Mouse (Mus musculus) stomach, postnatal 0 days (tissue): ENCODE measurements at regions not wholly inside any gene's neighbourhood (a gene's known extent, or its start where the extent isn't known, plus 50 kb on each side); places are given as distances from the start of the nearest gene placed in this dataset.

Experiments
- ATAC-seq: fragments of 200-750 bp; cut with Nextera tagmentation; 2 replicates; pipeline ENCODE4 v1.8.0; 2017; ENCODE audit not compliant: low FRiP score, low TSS enrichment
- DNase-seq: peaks from one replicate; pipeline ENCODE4 v3.0.0-alpha.2; 2016; ENCODE audit warnings: low spot score
- H3K27ac ChIP-seq: fragments of 300-500 bp; sonication (generic); replicated peaks from 2 replicates; pipeline ENCODE4 v1.5.1; 2014; ENCODE audit warnings: mild to moderate bottlenecking, control low read depth
- H3K27me3 ChIP-seq: fragments of 300-500 bp; sonication (generic); 2 replicates; pipeline ENCODE4 v1.6.1; 2014; ENCODE audit warnings: low read length; ENCODE audit not compliant: control insufficient read depth, insufficient read depth
- H3K36me3 ChIP-seq: fragments of 300-500 bp; sonication (generic); 2 replicates; pipeline ENCODE4 v1.6.1; 2014; ENCODE audit warnings: low read length, mixed read lengths; ENCODE audit not compliant: control insufficient read depth, insufficient read depth
- H3K4me1 ChIP-seq: fragments of 300-500 bp; sonication (generic); replicated peaks from 2 replicates; pipeline ENCODE4 v1.6.1; 2014; ENCODE audit warnings: antibody characterized with exemption; ENCODE audit not compliant: control insufficient read depth, insufficient read depth
- H3K4me2 ChIP-seq: fragments of 300-500 bp; sonication (generic); replicated peaks from 2 replicates; pipeline ENCODE4 v1.6.1; 2014; ENCODE audit warnings: low read depth, mild to moderate bottlenecking, control low read depth, moderate library complexity
- H3K4me3 ChIP-seq: fragments of 300-500 bp; sonication (generic); 2 replicates; pipeline ENCODE4 v1.5.1; 2014; ENCODE audit warnings: low read depth, low read length, control low read depth
- H3K9ac ChIP-seq: fragments of 300-500 bp; sonication (generic); 2 replicates; pipeline ENCODE4 v1.6.1; 2014; ENCODE audit warnings: mild to moderate bottlenecking, low read length, control low read depth, mixed read lengths
- H3K9me3 ChIP-seq: fragments of 300-500 bp; sonication (generic); 2 replicates; pipeline ENCODE4 v1.6.1; 2016; ENCODE audit warnings: low read length; ENCODE audit not compliant: control insufficient read depth
- CTCF ChIP-seq: IDR thresholded peaks from 2 replicates; pipeline ENCODE4 v1.5.1; 2016; ENCODE audit warnings: antibody characterized with exemption, low read depth, mild to moderate bottlenecking, moderate library complexity
- EP300 ChIP-seq: optimal IDR thresholded peaks from 2 replicates; pipeline ENCODE3; 2016; ENCODE audit warnings: antibody characterized with exemption
- WGBS: fragments of 180-500 bp; shearing (Covaris S2); extraction: QIAGEN DNeasy Blood & Tissue Kit; methylation state at CpG from one replicate; pipeline ENCODE4 v1.1.7; 2014; 5-methylcytosine and 5-hydroxymethylcytosine counted together

GRCm38 (mm10) chr9:41264485-41264884 is 103.0 kb upstream of the Ubash3b start:
- no peak for TF ChIP-seq EP300
- no peak for TF ChIP-seq CTCF
- no peak for DNase-seq
- Histone ChIP-seq H3K9me3 (no peaks in the 10 kb centered on the region), H3K4me2 (no peak overlapping the region), H3K4me3 (no peak overlapping the region), H3K4me1 (no peaks in the 10 kb centered on the region), H3K36me3 (no peaks in the 10 kb centered on the region), H3K27me3 (no peaks in the 10 kb centered on the region), H3K9ac (no peak overlapping the region), H3K27ac (no peak overlapping the region)
- ATAC-seq, result no peak
- WGBS, result 58% methylated on average over 6 of the region's 6 CpGs

- H3K4me3 ChIP-seq, result no peak overlapping the region
- H3K4me1 ChIP-seq, result no peaks in the 10 kb centered on the region
- H3K36me3 ChIP-seq, result no peaks in the 10 kb centered on the region
- 59% methylated on average over 1 of the region's 1 CpGs for WGBS
- no peaks in the 10 kb centered on the region for H3K9me3 ChIP-seq
- ATAC-seq (no peak), DNase-seq (no peak)
- H3K27ac ChIP-seq, result no peak overlapping the region
- TF ChIP-seq CTCF, result no peak
- no peak for TF ChIP-seq EP300
- H3K27me3 ChIP-seq, result no peaks in the 10 kb centered on the region
- H3K9ac ChIP-seq, result no peak overlapping the region
- no peak overlapping the region for H3K4me2 ChIP-seq
Measured at GRCm38 (mm10) chr9:41257244-41257643, 95.7 kb upstream of the Ubash3b start.

GRCm38 (mm10) chr9:41242372-41242771 is 80.9 kb upstream of the Ubash3b start:
- TF ChIP-seq CTCF (peak; percentile 19; the same call in 1 of the 2 replicates), EP300 (no peak)
- no peak overlapping the region for H3K4me3 ChIP-seq
- no peaks in the 10 kb centered on the region for H3K4me1 ChIP-seq
- H3K4me2 ChIP-seq, result no peak overlapping the region
- H3K9me3 ChIP-seq, result no peaks in the 10 kb centered on the region
- no peak overlapping the region for H3K27ac ChIP-seq
- 77% methylated on average over 7 of the region's 7 CpGs for WGBS
- H3K27me3 ChIP-seq, result no peaks in the 10 kb centered on the region
- H3K36me3 ChIP-seq, result no peaks in the 10 kb centered on the region
- H3K9ac ChIP-seq, result no peak overlapping the region
- ATAC-seq, result no peak
- DNase-seq, result no peak

- no peaks in the 10 kb centered on the region for H3K27me3 ChIP-seq
- H3K9ac ChIP-seq, result no peak overlapping the region
- 74% methylated on average over 5 of the region's 5 CpGs for WGBS
- H3K27ac ChIP-seq, result no peak overlapping the region
- H3K4me2 ChIP-seq, result no peak overlapping the region
- DNase-seq, result no peak
- H3K36me3 ChIP-seq, result no peaks in the 10 kb centered on the region
- TF ChIP-seq EP300 (no peak), CTCF (no peak)
- H3K4me1 ChIP-seq, result no peaks in the 10 kb centered on the region
- no peaks in the 10 kb centered on the region for H3K9me3 ChIP-seq
- no peak overlapping the region for H3K4me3 ChIP-seq
- no peak for ATAC-seq
Measured at GRCm38 (mm10) chr9:41239097-41239451, 77.6 kb upstream of the Ubash3b start.

GRCm38 (mm10) chr9:41238395-41239096 is 77.0 kb upstream of the Ubash3b start:
- DNase-seq (no peak), ATAC-seq (no peak)
- Histone ChIP-seq H3K4me3 (no peak overlapping the region), H3K36me3 (no peaks in the 10 kb centered on the region), H3K4me1 (no peaks in the 10 kb centered on the region), H3K9me3 (no peaks in the 10 kb centered on the region), H3K27ac (no peak overlapping the region), H3K27me3 (no peaks in the 10 kb centered on the region), H3K9ac (no peak overlapping the region), H3K4me2 (no peak overlapping the region)
- 50% methylated on average over 5 of the region's 5 CpGs for WGBS
- TF ChIP-seq CTCF (no peak), EP300 (no peak)

- H3K27ac ChIP-seq, result no peak overlapping the region
- no peaks in the 10 kb centered on the region for H3K36me3 ChIP-seq
- H3K9ac ChIP-seq, result no peak overlapping the region
- no peak for DNase-seq
- H3K4me3 ChIP-seq, result no peak overlapping the region
- H3K27me3 ChIP-seq, result no peaks in the 10 kb centered on the region
- H3K9me3 ChIP-seq, result no peaks in the 10 kb centered on the region
- no peak for ATAC-seq
- no peak overlapping the region for H3K4me2 ChIP-seq
- WGBS, result 91% methylated on average over 5 of the region's 5 CpGs
- no peaks in the 10 kb centered on the region for H3K4me1 ChIP-seq
- TF ChIP-seq CTCF, result no peak
- no peak for TF ChIP-seq EP300
Measured at GRCm38 (mm10) chr9:41237265-41237664, 75.8 kb upstream of the Ubash3b start.
